Mouse (Mus musculus) kidney, adult 18-20 months (tissue): Measurements from ENCODE around the gene Mpc1.

Source experiments
- DNase-seq: peaks from one replicate; pipeline ENCODE4 v3.0.0; 2021

Gene Mpc1

GRCm38 (mm10) chr17:8282821-8283525 lies at the start of gene Mpc1:
Gene Mpc1, plus strand, starts transcription at chr17:8282904.
- peak; percentile 90 for DNase-seq

DNA sequence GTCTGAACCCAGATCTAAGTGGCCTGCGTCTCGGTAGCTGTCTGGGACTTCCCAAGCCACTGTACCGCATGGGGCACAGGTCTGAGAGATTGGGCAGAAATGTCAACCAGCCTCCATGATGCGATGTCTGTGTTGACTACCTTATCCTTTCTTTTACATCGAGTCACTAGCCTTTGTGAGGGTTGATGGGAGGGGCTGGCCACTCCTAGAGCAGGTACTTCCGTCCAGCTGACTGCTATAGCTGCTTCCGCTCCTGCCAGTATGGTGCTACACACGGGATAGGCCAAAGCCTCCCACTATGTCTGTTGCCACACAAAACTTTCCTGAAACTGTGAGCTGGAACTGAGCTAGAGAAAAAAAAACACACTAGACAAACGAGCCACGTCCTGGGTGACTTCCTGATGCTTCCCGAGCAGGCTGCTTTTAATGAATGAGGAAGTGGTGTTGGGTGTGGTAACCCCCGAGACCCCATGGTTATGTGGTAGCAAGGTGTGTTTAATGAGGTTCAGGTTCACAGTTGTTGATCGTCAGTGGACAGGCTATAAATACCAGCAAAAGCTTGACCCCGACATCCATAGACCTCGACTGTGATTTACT lies 49.0 kb upstream of the Mpc1 start:
- no peak for DNase-seq

DNA sequence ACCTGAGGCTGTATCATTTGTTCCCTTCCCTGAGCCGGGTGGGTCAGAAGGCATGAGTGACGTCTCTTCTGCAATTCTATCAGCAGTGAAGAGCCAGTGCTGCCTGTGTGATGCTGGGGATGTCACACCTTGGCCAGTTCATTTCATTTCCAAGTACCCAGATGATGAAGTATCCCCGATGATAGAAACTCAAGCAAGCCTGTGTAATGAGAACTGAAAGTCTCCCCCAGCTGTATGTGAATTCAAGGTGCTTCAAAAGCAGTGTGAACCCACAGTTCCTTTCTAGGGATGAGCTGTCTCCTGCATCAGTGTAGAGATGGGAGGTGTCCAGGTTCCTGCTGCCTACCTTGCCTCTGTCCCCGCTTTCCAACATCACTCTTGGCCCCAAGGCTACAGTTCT lies 48.2 kb upstream of the Mpc1 start:
- DNase-seq: no peak

DNA sequence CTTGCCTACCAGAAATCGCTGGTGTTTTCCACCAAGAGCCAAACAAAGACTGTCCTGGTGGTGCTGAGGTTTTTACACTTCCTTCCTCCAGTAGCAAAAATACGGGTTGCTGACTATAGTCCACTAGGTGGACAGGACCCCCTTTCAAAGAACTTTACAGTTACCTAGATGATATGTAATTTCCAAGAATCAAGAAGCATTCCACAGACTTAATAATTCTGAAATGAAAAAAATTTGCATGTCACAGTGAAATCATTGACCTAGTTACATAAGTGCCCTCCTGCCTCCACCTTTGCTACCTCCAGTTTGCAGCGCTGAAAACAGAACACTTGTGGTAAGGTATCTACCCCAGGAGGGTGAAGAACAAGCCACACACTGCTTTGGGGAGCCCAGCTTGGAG lies 47.0 kb upstream of the Mpc1 start, which contains the start of gene Ccr6:
Gene Ccr6 (plus strand): TSS at position 301 of the 400 bp plus-strand sequence.
- DNase-seq: no peak

GRCm38 (mm10) chr17:8238012-8238710 lies 44.5 kb upstream of the Mpc1 start:
- DNase-seq: no peak

DNA sequence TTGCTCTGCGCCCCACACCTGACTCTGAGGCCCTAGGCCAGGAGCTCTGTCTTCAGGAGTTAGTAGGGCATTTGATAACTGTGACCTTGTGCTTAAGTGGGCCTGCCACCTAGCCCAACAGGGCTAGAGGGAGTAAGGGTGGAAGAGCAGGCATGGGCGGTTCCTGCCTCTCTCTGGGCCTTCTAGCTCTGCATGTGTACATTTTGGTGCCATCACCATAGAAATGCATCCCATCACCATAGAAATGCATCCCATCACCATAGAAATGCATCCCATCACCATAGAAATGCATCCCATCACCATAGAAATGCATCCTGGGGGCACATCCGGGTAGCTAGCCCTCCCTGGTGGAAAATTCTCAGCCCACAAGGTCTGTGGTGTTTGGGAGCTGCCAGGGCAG lies 43.1 kb upstream of the Mpc1 start:
- no peak for DNase-seq

DNA sequence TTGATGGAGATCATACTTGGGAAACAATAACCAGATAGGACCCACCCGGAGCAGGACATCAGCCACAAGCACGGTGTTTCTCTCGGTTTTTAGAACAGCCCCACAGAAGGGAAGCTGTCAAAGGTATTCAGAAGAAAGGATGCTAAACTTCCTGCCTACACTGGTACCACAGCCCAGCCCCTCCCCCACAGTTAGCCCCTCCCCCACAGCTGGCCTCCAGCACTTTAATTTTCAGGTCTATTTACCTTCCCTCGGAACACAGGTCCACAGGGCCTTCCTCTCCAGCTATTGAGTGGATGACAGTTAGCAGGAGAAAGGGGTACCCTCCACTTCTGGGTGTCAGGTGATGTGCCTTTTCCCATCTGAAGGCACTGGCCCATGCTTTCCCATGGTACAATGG lies 42.2 kb upstream of the Mpc1 start:
- no peak for DNase-seq

- no peak for DNase-seq
Observed at GRCm38 (mm10) chr17:8241645-8242044, 41.1 kb upstream of the Mpc1 start.

- no peak for DNase-seq
Observed at GRCm38 (mm10) chr17:8242186-8242585, 40.5 kb upstream of the Mpc1 start.

GRCm38 (mm10) chr17:8244124-8244523 lies 38.6 kb upstream of the Mpc1 start:
- no peak for DNase-seq

GRCm38 (mm10) chr17:8246102-8246754 lies 36.5 kb upstream of the Mpc1 start:
- DNase-seq: no peak

DNA sequence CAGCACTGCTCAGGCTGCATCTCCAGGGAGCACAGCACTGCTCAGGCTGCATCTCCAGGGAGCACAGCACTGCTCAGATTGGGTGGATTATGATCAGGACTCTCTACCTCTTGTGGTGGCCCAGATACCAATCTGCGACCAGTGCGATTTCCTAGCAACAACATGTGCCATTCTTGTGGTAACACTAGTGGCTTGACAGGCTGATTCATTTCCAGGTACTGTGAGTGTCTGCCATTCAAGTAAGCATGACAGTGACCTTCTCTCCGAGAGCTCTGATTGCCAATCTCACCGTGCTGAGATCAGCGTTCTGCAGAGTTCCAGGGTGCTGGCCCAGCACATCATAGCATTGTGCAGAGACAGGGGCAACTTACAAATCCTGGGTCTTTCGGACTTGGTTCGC lies 31.0 kb upstream of the Mpc1 start:
- DNase-seq: no peak

GRCm38 (mm10) chr17:8254268-8254667 lies 28.4 kb upstream of the Mpc1 start:
- no peak for DNase-seq

DNA sequence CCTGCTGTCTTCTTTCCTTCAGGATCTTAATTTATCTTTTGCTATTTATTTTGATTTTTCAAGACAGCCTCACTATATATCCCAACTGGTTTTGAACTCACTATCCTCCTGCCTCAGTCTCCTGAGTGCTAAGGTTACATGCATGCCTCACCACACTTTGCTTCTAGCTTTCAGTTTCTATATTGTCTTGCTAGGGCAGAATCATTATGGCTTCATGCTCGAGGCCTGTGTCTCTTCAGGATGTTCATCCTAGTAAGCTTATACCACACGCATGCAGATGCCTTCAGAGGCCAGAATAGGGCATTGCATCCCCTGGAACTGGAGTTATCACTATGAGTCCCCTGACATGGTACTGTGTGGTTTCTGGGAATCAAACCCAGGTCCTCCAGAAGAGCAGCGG lies 27.8 kb upstream of the Mpc1 start:
- no peak for DNase-seq

GRCm38 (mm10) chr17:8255583-8255982 lies 27.1 kb upstream of the Mpc1 start:
- DNase-seq: no peak

GRCm38 (mm10) chr17:8256982-8257381 lies 25.7 kb upstream of the Mpc1 start:
- DNase-seq: no peak

GRCm38 (mm10) chr17:8264638-8265037 lies 18.1 kb upstream of the Mpc1 start:
- DNase-seq: peak; percentile 55

- DNase-seq: no peak
Observed at GRCm38 (mm10) chr17:8272054-8272749, 10.5 kb upstream of the Mpc1 start.

DNA sequence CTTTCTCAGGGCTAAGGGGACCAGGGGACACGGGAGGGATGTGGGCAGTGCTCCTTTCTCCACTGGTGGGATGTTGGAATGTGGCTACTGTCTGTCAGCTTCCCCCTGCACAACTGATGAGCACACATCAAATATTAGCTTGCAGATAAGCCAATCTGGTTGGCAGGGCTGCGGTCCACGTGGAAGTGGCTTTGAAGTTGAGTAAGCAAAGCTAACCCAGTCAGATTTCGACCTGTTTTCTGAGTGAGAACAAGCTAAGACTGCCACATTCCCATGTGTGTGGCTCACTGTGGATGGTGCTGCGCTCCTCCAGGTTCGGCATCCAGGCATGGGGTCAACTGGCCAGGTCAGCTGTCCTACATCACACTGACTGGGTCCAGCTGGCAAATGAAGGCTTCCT lies 9.8 kb upstream of the Mpc1 start:
- DNase-seq: no peak

DNA sequence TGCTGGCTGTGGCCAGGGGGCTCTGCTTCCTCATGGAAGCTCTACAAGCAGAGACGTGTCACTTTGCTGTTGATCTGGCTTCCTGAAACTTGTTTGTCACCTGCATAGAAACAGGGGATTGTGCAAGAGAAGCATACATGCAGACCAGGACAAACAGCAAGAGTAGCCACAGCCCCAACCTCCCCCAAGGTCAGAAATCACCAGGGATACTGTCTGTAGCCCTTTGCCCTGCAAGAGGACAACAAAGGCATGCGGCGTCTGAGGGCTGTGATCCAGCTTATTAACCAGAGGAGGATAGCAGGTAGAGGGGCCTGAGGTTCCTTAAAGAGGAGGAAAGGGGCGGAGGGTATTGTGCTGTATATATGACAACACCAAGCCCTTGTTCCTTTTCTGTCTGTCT lies 6.6 kb upstream of the Mpc1 start:
- DNase-seq: peak; percentile 48

DNA sequence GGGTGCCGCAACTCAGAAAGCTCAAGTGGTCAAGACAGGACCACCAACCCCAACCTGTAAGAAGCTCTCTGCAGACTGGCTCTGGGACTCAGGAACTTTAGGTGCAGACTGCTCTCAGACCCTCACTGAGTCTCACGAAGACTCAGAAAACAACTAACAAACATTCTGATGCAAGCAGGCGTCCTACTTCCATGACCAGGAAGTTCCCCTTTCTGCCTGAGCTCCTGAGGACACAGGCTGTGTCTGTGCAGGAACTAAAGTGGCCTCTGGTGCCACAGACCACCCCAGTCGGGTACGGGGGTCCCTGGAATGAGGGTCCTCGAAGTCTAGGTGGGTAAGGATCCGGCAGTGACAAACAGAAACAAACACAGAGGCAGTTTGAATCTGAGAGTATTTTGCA lies 6.0 kb upstream of the Mpc1 start:
- no peak for DNase-seq

DNA sequence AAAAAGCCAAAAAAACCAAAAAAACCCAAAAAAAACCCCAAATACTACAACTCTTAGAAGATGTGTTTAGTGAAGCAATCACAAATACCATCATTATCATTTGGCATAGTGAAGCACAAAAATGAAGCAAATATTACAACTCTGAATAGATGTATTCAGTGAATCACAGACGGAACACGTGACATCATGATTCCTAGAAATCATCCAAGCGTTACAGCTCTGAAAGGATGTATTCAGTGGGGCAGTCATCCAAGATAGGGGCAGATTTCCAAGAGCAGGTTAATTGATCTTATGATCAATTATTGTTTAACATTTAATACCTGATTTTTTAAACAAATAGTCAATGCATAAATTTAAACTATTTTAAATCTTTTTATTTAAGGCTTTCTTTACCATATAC lies 5.4 kb upstream of the Mpc1 start:
- no peak for DNase-seq

- no peak for DNase-seq
Observed at GRCm38 (mm10) chr17:8278356-8278755, 4.3 kb upstream of the Mpc1 start.
